Mouse (Mus musculus) liver, adult 2 months (tissue): ENCODE data around the gene Dnmt3a. TPM values are rescaled to one million over a fixed set of nuclear protein-coding genes. Genes with fewer than 3 reads are reported as not detected.

ENCODE experiments used
- DNase-seq: peaks from one replicate; pipeline ENCODE4 v3.0.0-alpha.2; 2011; ENCODE audit warnings: low read depth, low spot score; ENCODE audit errors: extremely low read depth
- H3K27ac ChIP-seq: fragments of 200-500 bp; replicated peaks from 2 replicates; pipeline ENCODE4 v1.5.1; 2012; ENCODE audit warnings: low read depth, mild to moderate bottlenecking, control low read depth, inconsistent platforms, low read length; ENCODE audit not compliant: insufficient read depth
- H3K27me3 ChIP-seq: fragments of 200-500 bp; 2 replicates; pipeline ENCODE4 v1.6.1; 2012; ENCODE audit warnings: mild to moderate bottlenecking, moderate library complexity, low read length, inconsistent platforms; ENCODE audit not compliant: control insufficient read depth, insufficient read depth
- H3K36me3 ChIP-seq: fragments of 200-500 bp; 2 replicates; pipeline ENCODE4 v1.6.1; 2012; ENCODE audit warnings: low read length, inconsistent platforms; ENCODE audit not compliant: control insufficient read depth, insufficient read depth
- H3K4me1 ChIP-seq: fragments of 200-500 bp; 2 replicates; pipeline ENCODE4 v1.6.1; 2011; ENCODE audit warnings: low read length; ENCODE audit not compliant: control insufficient read depth, insufficient read depth
- H3K4me3 ChIP-seq: fragments of 200-500 bp; 2 replicates; pipeline ENCODE4 v1.5.1; 2011; ENCODE audit warnings: low read depth, mild to moderate bottlenecking, control low read depth, low read length, moderate library complexity; ENCODE audit not compliant: insufficient read depth
- H3K79me2 ChIP-seq: fragments of 200-500 bp; 2 replicates; pipeline ENCODE4 v1.6.1; 2012; ENCODE audit warnings: inconsistent platforms, mild to moderate bottlenecking, low read length, moderate library complexity; ENCODE audit not compliant: control insufficient read depth, insufficient read depth
- H3K9ac ChIP-seq: fragments of 200-500 bp; 2 replicates; pipeline ENCODE4 v1.6.1; 2012; ENCODE audit warnings: low read depth, mild to moderate bottlenecking, control low read depth, inconsistent platforms, low read length
- CTCF ChIP-seq: fragments of 200-500 bp; IDR thresholded peaks from 2 replicates; pipeline ENCODE4 v1.5.1; 2011; ENCODE audit warnings: low read depth, low read length, control low read depth
- POLR2A ChIP-seq: fragments of 200-500 bp; IDR thresholded peaks from 2 replicates; pipeline ENCODE4 v1.6.1; 2011; ENCODE audit warnings: low read length, control low read depth; ENCODE audit not compliant: insufficient read depth; ENCODE audit errors: extremely low read depth
- WGBS: fragments of 180-500 bp; shearing (Covaris S2); methylation state at CpG from one replicate; pipeline ENCODE4 v1.1.7; 2018; 5-methylcytosine and 5-hydroxymethylcytosine counted together
- polyA plus RNA-seq: library from polyadenylated mRNA; depleted of rRNA; stranded (reverse); fragments of >200 nt; gene quantifications from 2 replicates; pipeline ENCODE4 v1.2.3, GENCODE M21; 2012
- total RNA-seq: library from RNA; depleted of rRNA; stranded (reverse); fragments of >200 nt; gene quantifications from 2 replicates; pipeline ENCODE4 v1.2.3, GENCODE M21; 2014

The Dnmt3a gene
- total and polyA plus RNA-seq, 2 experiments: 4.0 to 7.9 TPM

- H3K36me3 ChIP-seq: no peaks in the 10 kb centered on the region
- no peak overlapping the region for H3K9ac ChIP-seq
- 24% methylated on average over 9 of the region's 9 CpGs for WGBS
- H3K4me3 ChIP-seq: no peak overlapping the region
- H3K27me3 ChIP-seq: no peaks in the 10 kb centered on the region
- H3K4me1 ChIP-seq: peaks cover 33% of the 10 kb centered on the region
- no peak overlapping the region for H3K27ac ChIP-seq
- no peak for DNase-seq
- peaks cover 5% of the 10 kb centered on the region; the same call in 1 of the 2 replicates for H3K79me2 ChIP-seq
- no peak for TF ChIP-seq POLR2A
- TF ChIP-seq CTCF: no peak
These were observed 52.0 kb downstream of the Dnmt3a start for GRCm38 (mm10) chr12:3857773-3858172.

GRCm38 (mm10) chr12:3858754-3859153 is 52.9 kb downstream of the Dnmt3a start:
- Histone ChIP-seq H3K27ac (no peak overlapping the region), H3K9ac (no peak overlapping the region), H3K27me3 (no peaks in the 10 kb centered on the region), H3K4me1 (peaks cover 34% of the 10 kb centered on the region), H3K79me2 (peaks cover 5% of the 10 kb centered on the region; the same call in 1 of the 2 replicates), H3K36me3 (no peaks in the 10 kb centered on the region), H3K4me3 (no peak overlapping the region)
- 95% methylated on average over 4 of the region's 4 CpGs for WGBS
- no peak for TF ChIP-seq CTCF
- TF ChIP-seq POLR2A: no peak
- no peak for DNase-seq

- H3K4me3 ChIP-seq: no peak overlapping the region
- H3K79me2 ChIP-seq: peaks cover 5% of the 10 kb centered on the region; the same call in 1 of the 2 replicates
- H3K27me3 ChIP-seq: no peaks in the 10 kb centered on the region
- H3K4me1 ChIP-seq: peaks cover 34% of the 10 kb centered on the region
- peak overlapping the region; percentile 64 for H3K27ac ChIP-seq
- TF ChIP-seq POLR2A (no peak), CTCF (no peak)
- peak; percentile 84 for DNase-seq
- no peaks in the 10 kb centered on the region for H3K36me3 ChIP-seq
- 16% methylated on average over 3 of the region's 3 CpGs for WGBS
- no peak overlapping the region for H3K9ac ChIP-seq
These were observed 53.7 kb downstream of the Dnmt3a start for GRCm38 (mm10) chr12:3859545-3859944.

GRCm38 (mm10) chr12:3860005-3860404 is 54.2 kb downstream of the Dnmt3a start:
- whole genome bisulfite sequencing: 28% methylated on average over 5 of the region's 5 CpGs
- Histone ChIP-seq H3K36me3 (no peaks in the 10 kb centered on the region), H3K9ac (no peak overlapping the region), H3K27ac (peak overlapping the region; percentile 64), H3K4me1 (peaks cover 34% of the 10 kb centered on the region), H3K27me3 (no peaks in the 10 kb centered on the region), H3K79me2 (peaks cover 5% of the 10 kb centered on the region; the same call in 1 of the 2 replicates), H3K4me3 (no peak overlapping the region)
- TF ChIP-seq CTCF (no peak), POLR2A (no peak)
- DNase-seq: peak; percentile 87

- peaks cover 45% of the 10 kb centered on the region for H3K4me1 ChIP-seq
- no peak overlapping the region for H3K4me3 ChIP-seq
- H3K27me3 ChIP-seq: no peaks in the 10 kb centered on the region
- DNase-seq: no peak
- H3K27ac ChIP-seq: peak overlapping the region; percentile 41
- WGBS: 59% methylated on average over 4 of the region's 4 CpGs
- H3K36me3 ChIP-seq: no peaks in the 10 kb centered on the region
- TF ChIP-seq POLR2A: no peak
- no peak for TF ChIP-seq CTCF
- H3K79me2 ChIP-seq: peaks cover 5% of the 10 kb centered on the region; the same call in 1 of the 2 replicates
- H3K9ac ChIP-seq: no peak overlapping the region
These were observed 55.9 kb downstream of the Dnmt3a start for GRCm38 (mm10) chr12:3861665-3862228.

GRCm38 (mm10) chr12:3862253-3862652 is 56.4 kb downstream of the Dnmt3a start:
- 63% methylated on average over 6 of the region's 6 CpGs for WGBS
- H3K79me2 ChIP-seq: peaks cover 5% of the 10 kb centered on the region; the same call in 1 of the 2 replicates
- peaks cover 45% of the 10 kb centered on the region for H3K4me1 ChIP-seq
- no peak for DNase-seq
- H3K36me3 ChIP-seq: no peaks in the 10 kb centered on the region
- H3K4me3 ChIP-seq: no peak overlapping the region
- no peak overlapping the region for H3K9ac ChIP-seq
- TF ChIP-seq POLR2A (no peak), CTCF (no peak)
- no peaks in the 10 kb centered on the region for H3K27me3 ChIP-seq
- H3K27ac ChIP-seq: peak overlapping the region; percentile 41
